In the genomic region with DNA sequence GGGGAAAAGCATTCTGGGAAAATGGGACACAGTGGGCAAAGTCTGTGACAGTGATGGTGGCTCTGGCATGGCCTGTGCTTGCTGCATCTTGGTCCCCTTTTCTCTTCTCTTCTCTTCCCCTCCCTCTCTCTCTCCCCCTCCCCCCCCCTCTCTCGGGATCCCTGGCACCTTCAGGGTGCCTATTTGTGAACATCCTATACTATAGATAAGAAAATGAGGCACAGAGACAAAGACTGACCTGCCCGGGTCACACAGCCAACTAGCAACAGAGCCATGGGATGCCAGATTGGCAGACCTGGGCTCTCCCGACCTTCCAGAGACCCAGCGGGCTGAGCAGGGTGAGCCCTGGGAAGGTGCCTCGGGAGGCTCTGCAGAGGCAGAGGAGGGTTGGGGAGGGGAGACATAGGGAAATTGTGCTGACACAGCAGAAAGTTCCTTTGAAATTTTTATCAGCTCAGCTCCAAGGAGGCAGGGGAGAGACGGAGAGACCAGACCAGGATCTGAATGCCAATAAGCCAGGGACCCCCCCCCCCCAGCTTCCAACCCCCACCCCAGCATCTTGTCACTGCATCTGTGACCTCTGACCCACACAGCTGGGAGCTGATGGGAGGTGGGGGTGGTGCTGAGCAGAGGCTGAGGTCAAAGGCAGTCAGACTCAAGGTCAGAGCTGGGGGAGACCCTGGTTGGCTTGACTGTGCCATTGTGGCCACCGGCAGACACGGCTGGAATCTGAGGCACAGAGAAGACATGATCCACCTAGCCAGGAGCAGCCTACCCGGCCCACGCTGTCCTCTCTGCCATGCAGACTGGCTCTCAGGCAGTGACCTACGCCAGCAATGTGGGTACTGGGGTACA, we compare ENCODE assay signal across 8 mouse cellular contexts. TPM values are rescaled to one million over a fixed set of nuclear protein-coding genes. Genes with fewer than 3 reads are reported as not detected.
A peak's percentile ranks its signal among the peaks of the same experiment; 100 is the strongest.
DNase-seq lines count a peak whose midpoint lies in the region; ATAC-seq lines count a peak whose summit lies in the region.

No protein-coding gene starts in this region.

- H3K27me3 ChIP-seq in neural tube, embryonic 11.5 days (ENCODE audit: control insufficient read depth, insufficient read depth, low read length): 0 out of 2 replicates have a peak, but pooled peaks cover 6% of the 10 kb centered on the region
- H3K27me3 ChIP-seq in neural tube, embryonic 15.5 days (replicated peaks): no peaks in the 10 kb centered on the region
- H3K27me3 ChIP-seq in forebrain, embryonic 16.5 days (replicated peaks; ENCODE audit: control insufficient read depth, insufficient read depth, low read length): no peaks in the 10 kb centered on the region
- peaks cover 14% of the 10 kb centered on the region; the same call in 1 of the 2 replicates for H3K27me3 ChIP-seq in midbrain, embryonic 13.5 days

- no peak overlapping the region for H3K4me3 ChIP-seq in neural tube, embryonic 11.5 days (ENCODE audit: low read depth, low read length)
- H3K4me3 ChIP-seq in neural tube, embryonic 15.5 days (replicated peaks): no peak overlapping the region
- no peak overlapping the region for H3K4me3 ChIP-seq in forebrain, embryonic 16.5 days (replicated peaks; ENCODE audit: low read length)
- H3K4me3 ChIP-seq in midbrain, embryonic 13.5 days (replicated peaks): no peak overlapping the region

- peaks cover 26% of the 10 kb centered on the region for H3K4me1 ChIP-seq in neural tube, embryonic 11.5 days (ENCODE audit: control insufficient read depth, insufficient read depth, low read length)
- peaks cover 57% of the 10 kb centered on the region for H3K4me1 ChIP-seq in neural tube, embryonic 15.5 days
- H3K4me1 ChIP-seq in forebrain, embryonic 16.5 days (replicated peaks; ENCODE audit: control insufficient read depth, insufficient read depth, low read length): peaks cover 45% of the 10 kb centered on the region
- H3K4me1 ChIP-seq in midbrain, embryonic 13.5 days (replicated peaks): peaks cover 50% of the 10 kb centered on the region

- 41% methylated on average over 11 of the region's 11 CpGs for WGBS in neural tube, embryonic 11.5 days
- WGBS in neural tube, embryonic 15.5 days: 46% methylated on average over 11 of the region's 11 CpGs
- WGBS in forebrain, embryonic 16.5 days: 48% methylated on average over 11 of the region's 11 CpGs
- 45% methylated on average over 11 of the region's 11 CpGs for WGBS in midbrain, embryonic 13.5 days

- H3K9ac ChIP-seq in neural tube, embryonic 11.5 days (ENCODE audit: low read length): no peak overlapping the region
- no peak overlapping the region for H3K9ac ChIP-seq in neural tube, embryonic 15.5 days (replicated peaks)
- H3K9ac ChIP-seq in forebrain, embryonic 16.5 days (replicated peaks; ENCODE audit: low read depth, low read length): no peak overlapping the region
- no peak overlapping the region for H3K9ac ChIP-seq in midbrain, embryonic 13.5 days (replicated peaks)

- no peak overlapping the region for H3K4me2 ChIP-seq in neural tube, embryonic 11.5 days (ENCODE audit: low read depth)
- H3K4me2 ChIP-seq in neural tube, embryonic 15.5 days: no peak overlapping the region
- no peak overlapping the region for H3K4me2 ChIP-seq in forebrain, embryonic 16.5 days (ENCODE audit: low read length)
- no peak overlapping the region for H3K4me2 ChIP-seq in midbrain, embryonic 13.5 days (replicated peaks)

- H3K36me3 ChIP-seq in neural tube, embryonic 11.5 days (ENCODE audit: control insufficient read depth, insufficient read depth, low read length): no peaks in the 10 kb centered on the region
- peaks cover 12% of the 10 kb centered on the region; the same call in 1 of the 2 replicates for H3K36me3 ChIP-seq in neural tube, embryonic 15.5 days
- no peaks in the 10 kb centered on the region for H3K36me3 ChIP-seq in forebrain, embryonic 16.5 days (ENCODE audit: control insufficient read depth, insufficient read depth)
- peaks cover 12% of the 10 kb centered on the region for H3K36me3 ChIP-seq in midbrain, embryonic 13.5 days

- intact Hi-C loops in left cerebral cortex, postnatal 14 days (cut with DNase I): no loop called here

- ATAC-seq in neural tube, embryonic 11.5 days (ENCODE audit: insufficient read depth, low FRiP score, low TSS enrichment): no peak
- ATAC-seq in neural tube, embryonic 15.5 days (ENCODE audit: low FRiP score): no peak
- no peak for ATAC-seq in forebrain, embryonic 16.5 days
- no peak for ATAC-seq in midbrain, embryonic 13.5 days
- no peak for ATAC-seq in frontal cortex, adult (ENCODE audit: low TSS enrichment)

- no peaks in the 10 kb centered on the region for H3K9me3 ChIP-seq in neural tube, embryonic 11.5 days (ENCODE audit: control insufficient read depth, low read length)
- H3K9me3 ChIP-seq in neural tube, embryonic 15.5 days (replicated peaks): no peaks in the 10 kb centered on the region
- H3K9me3 ChIP-seq in forebrain, embryonic 16.5 days (ENCODE audit: control insufficient read depth, low read length): no peaks in the 10 kb centered on the region
- no peaks in the 10 kb centered on the region for H3K9me3 ChIP-seq in midbrain, embryonic 13.5 days

- peak; percentile 12 to 16 for DNase-seq in cerebellum, adult 18-20 months
- no peak for DNase-seq in cerebellum, adult 9-10 months
- DNase-seq in neural tube, embryonic 11.5 days (ENCODE audit: low spot score): peak; percentile 19
- no peak for DNase-seq in left cerebral cortex, postnatal 14 days (ENCODE audit: low spot score in 2 of 2)

- no peak overlapping the region for H3K27ac ChIP-seq in neural tube, embryonic 11.5 days (ENCODE audit: low read depth, low read length)
- no peak overlapping the region for H3K27ac ChIP-seq in neural tube, embryonic 15.5 days (replicated peaks)
- H3K27ac ChIP-seq in forebrain, embryonic 16.5 days (ENCODE audit: low read length): peak overlapping the region; percentile 85
- peak overlapping the region; percentile 14; the same call in 1 of the 2 replicates for H3K27ac ChIP-seq in midbrain, embryonic 13.5 days

RNA-seq across cellular contexts. Expression of gene Smim24, which starts 25.6 kb away (rescaled TPM):
- polyA plus RNA-seq in neural tube, embryonic 11.5 days (2014; fragmentation: Nextera tagmentation; extraction: Ambion mirVana): 1.9 and 3.5 TPM in 2 replicates
- 2.5 and 9.3 TPM in 2 replicates for polyA plus RNA-seq in neural tube, embryonic 15.5 days (2015; fragmentation: Nextera tagmentation; extraction: Ambion mirVana)
- polyA plus RNA-seq in forebrain, embryonic 16.5 days (2015; fragmentation: Nextera tagmentation; extraction: Ambion mirVana): 1.2 and 1.8 TPM in 2 replicates
- polyA plus RNA-seq in midbrain, embryonic 13.5 days (2015; fragmentation: Nextera tagmentation; extraction: Ambion mirVana): 1.4 and 1.9 TPM in 2 replicates
- total RNA-seq in left cerebral cortex, postnatal 14 days (2021): 1 to 10 TPM; 1.8 to 1.9 TPM

RNA-seq across cellular contexts. Expression of gene Gm48552, which starts 29.6 kb away (rescaled TPM):
- polyA plus RNA-seq in neural tube, embryonic 11.5 days (2014; fragmentation: Nextera tagmentation; extraction: Ambion mirVana): 0.97 and 1.3 TPM in 2 replicates
- 3.4 and 3.6 TPM in 2 replicates for polyA plus RNA-seq in neural tube, embryonic 15.5 days (2015; fragmentation: Nextera tagmentation; extraction: Ambion mirVana)
- polyA plus RNA-seq in forebrain, embryonic 16.5 days (2015; fragmentation: Nextera tagmentation; extraction: Ambion mirVana): 1.0 and 2.2 TPM in 2 replicates
- polyA plus RNA-seq in midbrain, embryonic 13.5 days (2015; fragmentation: Nextera tagmentation; extraction: Ambion mirVana): 1.2 and 2.1 TPM in 2 replicates
- 1 to 10 TPM; 2.8 to 4.7 TPM for total RNA-seq in left cerebral cortex, postnatal 14 days (2021)

RNA-seq across cellular contexts. Expression of gene Gm48551, which starts 34.2 kb away (rescaled TPM):
- polyA plus RNA-seq in neural tube, embryonic 11.5 days (2014; fragmentation: Nextera tagmentation; extraction: Ambion mirVana): 1.7 and 3.0 TPM in 2 replicates
- polyA plus RNA-seq in neural tube, embryonic 15.5 days (2015; fragmentation: Nextera tagmentation; extraction: Ambion mirVana): 5.7 and 7.2 TPM in 2 replicates
- polyA plus RNA-seq in forebrain, embryonic 16.5 days (2015; fragmentation: Nextera tagmentation; extraction: Ambion mirVana): 6.2 and 8.8 TPM in 2 replicates
- 6.9 and 7.2 TPM in 2 replicates for polyA plus RNA-seq in midbrain, embryonic 13.5 days (2015; fragmentation: Nextera tagmentation; extraction: Ambion mirVana)
- total RNA-seq in left cerebral cortex, postnatal 14 days (2021): 1 to 10 TPM; 2.4 to 3.2 TPM

RNA-seq across cellular contexts. Expression of gene Dohh, which starts 34.2 kb away (rescaled TPM):
- 64.1 and 76.1 TPM in 2 replicates for polyA plus RNA-seq in neural tube, embryonic 11.5 days (2014; fragmentation: Nextera tagmentation; extraction: Ambion mirVana)
- 101 TPM in 2 replicates for polyA plus RNA-seq in neural tube, embryonic 15.5 days (2015; fragmentation: Nextera tagmentation; extraction: Ambion mirVana)
- 86.0 and 91.0 TPM in 2 replicates for polyA plus RNA-seq in forebrain, embryonic 16.5 days (2015; fragmentation: Nextera tagmentation; extraction: Ambion mirVana)
- polyA plus RNA-seq in midbrain, embryonic 13.5 days (2015; fragmentation: Nextera tagmentation; extraction: Ambion mirVana): 73.5 TPM in 2 replicates
- 10 to 100 TPM; 82.4 to 88.6 TPM for total RNA-seq in left cerebral cortex, postnatal 14 days (2021)

RNA-seq across cellular contexts. Expression of gene Nfic, which starts 37.0 kb away (rescaled TPM):
- polyA plus RNA-seq in neural tube, embryonic 11.5 days (2014; fragmentation: Nextera tagmentation; extraction: Ambion mirVana): 16.8 TPM in 2 replicates
- polyA plus RNA-seq in neural tube, embryonic 15.5 days (2015; fragmentation: Nextera tagmentation; extraction: Ambion mirVana): 35.0 and 35.8 TPM in 2 replicates
- polyA plus RNA-seq in forebrain, embryonic 16.5 days (2015; fragmentation: Nextera tagmentation; extraction: Ambion mirVana): 25.4 and 27.0 TPM in 2 replicates
- 13.1 and 15.2 TPM in 2 replicates for polyA plus RNA-seq in midbrain, embryonic 13.5 days (2015; fragmentation: Nextera tagmentation; extraction: Ambion mirVana)
- total RNA-seq in left cerebral cortex, postnatal 14 days (2021): 10 to 100 TPM; 67.0 to 69.8 TPM

Comparison
In these comparisons a context has a peak if more than half of its experiments do, and no peak if none do; other contexts are left out.
1. DNase-seq: peak in cerebellum, adult 18-20 months (2 of 2) and neural tube, embryonic 11.5 days (single experiment); none in cerebellum, adult 9-10 months (single experiment) and left cerebral cortex, postnatal 14 days (0 of 2).
2. H3K27ac ChIP-seq: peak in forebrain, embryonic 16.5 days (single experiment) and midbrain, embryonic 13.5 days (single experiment); none in neural tube, embryonic 11.5 days (single experiment) and neural tube, embryonic 15.5 days (single experiment).